Mouse (Mus musculus): Measurements from ENCODE around the gene Mrps10.
A peak's percentile ranks its signal among the peaks of the same experiment; 100 is the strongest.

Gene Mrps10

DNA sequence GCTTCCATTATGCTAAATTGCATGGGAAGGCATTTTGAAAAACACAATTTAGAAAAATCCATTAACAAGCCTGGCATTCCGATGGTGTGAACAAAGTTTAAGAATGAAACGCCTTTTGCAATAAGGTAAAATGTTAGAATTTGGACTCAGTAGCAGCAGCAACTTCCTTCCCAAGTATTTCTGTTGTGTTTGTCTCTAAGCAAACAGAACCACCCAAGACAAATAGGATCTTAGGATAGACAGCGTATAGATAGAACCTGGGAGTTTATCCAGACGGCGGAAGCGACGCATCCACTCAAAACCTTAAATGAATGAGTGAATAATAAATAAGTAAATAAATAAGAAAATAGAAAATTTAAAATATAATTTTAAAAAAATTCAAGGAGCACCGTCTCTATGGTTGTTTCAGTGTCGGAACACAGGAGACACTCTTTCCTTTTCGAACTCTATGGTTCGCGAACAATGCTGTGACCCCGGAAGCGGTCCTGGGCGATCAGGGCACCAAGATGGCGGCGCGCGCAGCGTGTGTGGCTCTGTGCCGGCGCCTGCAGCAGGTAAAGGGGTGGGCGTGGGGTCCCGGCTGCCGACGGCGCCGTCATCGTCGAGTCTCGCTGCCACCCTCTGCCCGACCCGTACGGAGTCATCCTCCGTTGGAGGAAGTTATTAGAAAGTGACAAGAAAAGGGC lies at the start of gene Mrps10:
Mrps10 (plus strand) TSS at position 487 of the 686 bp plus-strand sequence.
- peak; percentile 95 for DNase-seq (ENCODE audit: low spot score)

- no peak for DNase-seq (ENCODE audit: low spot score)
These were observed 49.6 kb upstream of the Mrps10 start for GRCm38 (mm10) chr17:47318972-47319625.

- no peak for DNase-seq (ENCODE audit: low spot score)
These were observed 48.9 kb upstream of the Mrps10 start for GRCm38 (mm10) chr17:47319761-47320160.

GRCm38 (mm10) chr17:47322128-47322990 lies 46.3 kb upstream of the Mrps10 start:
- no peak for DNase-seq (ENCODE audit: low spot score)

DNA sequence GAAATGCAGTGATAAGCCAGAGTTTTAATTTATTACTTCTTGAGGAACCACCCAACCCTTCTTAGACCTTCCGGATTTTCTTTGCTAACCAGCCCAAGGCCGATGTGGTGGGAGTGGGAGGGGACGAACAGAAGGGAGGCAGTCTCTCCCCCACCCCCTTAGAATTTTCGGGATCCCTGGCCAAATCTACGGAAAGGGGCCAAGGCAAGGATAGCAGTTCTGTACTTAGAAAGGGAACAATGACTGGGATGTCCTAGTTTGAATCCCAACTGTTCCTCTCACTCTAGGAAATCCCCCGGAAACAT lies 45.7 kb upstream of the Mrps10 start:
- no peak for DNase-seq (ENCODE audit: low spot score)

DNA sequence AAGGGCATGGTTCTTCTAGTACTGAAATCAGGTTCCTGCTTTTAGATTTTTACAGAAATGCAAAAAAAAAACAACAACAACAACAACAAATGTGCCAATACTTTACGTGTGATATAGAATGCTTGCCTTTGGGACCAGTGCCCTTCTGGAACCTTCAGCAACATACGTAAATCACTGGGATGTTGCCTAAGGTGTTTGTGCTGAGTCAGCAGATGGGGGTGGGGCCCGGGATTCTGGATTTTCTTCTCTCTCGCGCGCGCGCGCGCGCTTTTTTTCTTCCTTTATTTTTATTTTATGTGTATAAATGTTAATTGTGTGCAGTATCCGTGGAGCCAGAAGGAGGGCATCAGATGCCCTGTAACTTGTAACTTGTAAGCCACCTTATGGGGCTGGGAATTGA lies 41.1 kb upstream of the Mrps10 start:
- no peak for DNase-seq (ENCODE audit: low spot score)

DNA sequence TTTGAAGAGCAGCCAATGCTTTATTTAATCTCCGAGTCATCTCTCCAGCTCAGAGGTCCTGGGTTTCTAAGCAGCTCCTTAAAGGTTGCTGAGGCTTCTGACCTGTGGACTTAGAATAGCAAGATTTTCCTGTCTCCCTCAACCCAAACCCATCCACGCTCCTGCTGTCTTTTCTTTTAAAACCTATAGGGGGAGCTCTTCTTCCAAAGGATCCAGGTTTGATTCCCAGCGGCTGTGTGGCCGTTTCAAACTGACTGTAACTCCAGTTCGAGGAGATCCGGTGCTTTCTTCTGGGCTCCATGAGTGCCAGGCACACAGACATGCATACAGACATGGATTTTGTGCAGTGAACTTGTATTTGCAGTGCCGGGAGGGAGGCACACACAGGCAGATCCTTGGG lies 40.7 kb upstream of the Mrps10 start:
- DNase-seq (ENCODE audit: low spot score): no peak

DNA sequence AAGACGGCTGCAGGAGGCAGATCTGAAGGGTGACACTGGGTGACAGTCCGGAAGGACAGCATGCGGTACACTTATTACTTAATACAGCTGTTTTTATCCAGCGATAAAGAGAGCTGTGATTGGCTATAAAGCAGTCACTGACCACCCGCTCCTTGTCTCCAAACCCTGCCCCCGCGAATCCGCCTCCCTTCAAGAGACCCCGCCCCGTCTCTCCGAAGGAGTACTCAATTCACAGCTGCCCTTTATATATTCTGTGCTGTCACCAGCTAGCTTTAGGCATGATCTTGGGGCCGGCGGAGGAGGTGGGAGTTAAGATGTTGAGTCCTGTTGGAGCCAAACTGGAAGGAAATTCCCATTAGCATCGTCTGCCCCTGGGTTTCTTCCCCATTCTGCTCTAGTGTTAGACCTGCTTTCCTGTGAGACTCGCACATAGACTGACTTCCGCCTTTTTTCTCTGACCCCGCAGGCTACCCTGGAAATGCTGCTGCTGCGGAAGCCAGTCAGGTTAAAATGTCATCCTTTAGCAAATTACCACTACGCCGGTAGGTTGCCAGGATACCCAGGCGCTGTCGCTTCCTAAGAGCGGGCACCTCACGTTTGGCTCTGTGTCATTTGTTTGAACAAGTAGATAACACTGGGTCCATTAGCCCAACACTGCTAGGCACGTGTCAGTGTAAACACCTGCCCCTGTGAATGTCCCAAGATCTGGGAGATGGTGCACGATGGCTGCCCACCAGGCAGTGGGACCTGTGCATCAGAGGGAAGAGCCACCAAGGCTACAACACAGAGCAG lies 39.9 kb upstream of the Mrps10 start:
- DNase-seq (ENCODE audit: low spot score): no peak

DNA sequence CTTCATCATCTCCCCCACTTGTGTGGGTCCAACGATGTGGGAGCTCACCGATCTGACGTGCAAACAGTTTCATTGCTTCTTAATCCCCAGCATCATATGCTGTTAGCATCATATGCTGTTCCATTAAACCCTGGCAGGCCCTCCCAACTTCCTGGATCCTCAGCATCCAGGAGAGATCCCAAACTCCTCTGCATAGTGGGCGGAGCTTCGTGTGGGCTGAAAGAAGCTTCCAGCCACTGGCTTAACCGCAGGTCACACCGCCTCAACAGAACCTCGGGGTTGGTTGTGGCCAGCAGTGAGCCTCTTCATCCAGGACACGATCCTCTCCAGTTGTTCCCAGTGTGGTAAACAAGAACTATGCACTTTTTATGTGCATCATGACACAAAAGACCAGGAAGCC lies 38.1 kb upstream of the Mrps10 start:
- DNase-seq (ENCODE audit: low spot score): no peak

DNA sequence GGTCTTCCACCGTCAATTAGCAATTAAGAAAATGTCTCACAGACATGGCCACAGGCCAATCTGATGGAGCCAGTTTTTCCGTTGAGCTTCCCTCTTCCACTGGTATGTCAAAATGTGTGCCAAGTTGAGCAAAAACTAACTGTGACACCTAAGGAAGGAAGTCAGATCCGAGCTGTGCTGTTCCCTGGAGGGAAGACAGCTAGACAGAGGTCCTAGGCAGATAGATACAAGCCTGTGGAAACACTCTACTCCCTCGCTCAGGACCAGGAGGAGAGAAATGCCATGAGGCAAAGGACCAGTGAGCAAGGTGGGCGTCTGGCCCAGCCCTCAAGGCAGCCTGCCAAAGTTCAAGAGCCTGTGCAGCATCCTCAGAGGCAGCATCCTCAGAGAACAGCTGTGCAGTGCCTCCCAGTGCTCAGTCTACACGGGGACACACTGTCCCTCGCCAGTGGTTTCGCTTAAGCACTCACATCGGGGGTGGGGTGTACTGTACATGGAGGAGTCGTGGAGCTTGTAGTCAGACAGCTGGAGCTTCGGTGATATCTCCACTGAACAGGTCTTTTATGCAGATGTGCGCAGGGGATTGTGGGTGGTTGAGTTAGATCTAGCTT lies 36.6 kb upstream of the Mrps10 start:
- DNase-seq (ENCODE audit: low spot score): peak; percentile 88

DNA sequence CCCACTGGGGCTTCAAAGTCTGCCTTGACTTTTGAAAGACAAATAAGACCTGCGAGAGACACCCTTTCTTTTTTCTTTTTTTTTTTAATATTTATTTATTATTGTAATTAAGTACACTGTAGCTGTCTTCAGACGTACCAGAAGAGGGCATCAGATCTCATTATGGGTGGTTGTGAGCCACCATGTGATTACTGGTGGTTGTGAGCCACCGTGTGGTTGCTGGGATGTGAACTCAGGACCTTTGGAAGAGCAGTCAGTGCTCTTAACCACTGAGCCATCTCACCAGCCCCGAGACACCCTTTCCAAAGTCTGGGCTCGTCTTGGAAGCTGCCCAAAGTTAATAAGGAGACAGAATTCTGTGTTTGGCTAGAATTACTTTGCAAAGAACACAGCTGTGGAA lies 36.0 kb upstream of the Mrps10 start:
- peak; percentile 33 for DNase-seq (ENCODE audit: low spot score)

DNA sequence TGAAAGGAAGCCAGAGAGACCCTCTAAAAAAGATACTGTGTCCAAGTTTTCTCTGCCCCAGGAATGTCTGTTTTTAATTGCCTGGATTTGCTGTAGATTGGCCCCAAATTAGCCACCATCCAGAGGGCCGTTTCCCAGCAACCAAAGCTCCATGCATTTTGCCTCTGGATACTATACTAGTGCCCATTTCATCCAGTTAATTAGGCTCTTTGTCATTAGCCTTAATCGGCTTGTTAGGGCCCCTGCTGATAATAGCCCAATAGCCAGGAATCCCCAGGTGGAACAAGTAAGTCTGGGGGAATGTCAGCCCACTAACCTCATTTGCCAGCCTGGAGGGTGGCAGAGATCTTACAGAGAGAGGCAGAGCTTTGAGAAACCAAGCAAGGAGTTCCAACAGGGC lies 35.3 kb upstream of the Mrps10 start:
- DNase-seq (ENCODE audit: low spot score): peak; percentile 20

- no peak for DNase-seq (ENCODE audit: low spot score)
These were observed 25.6 kb upstream of the Mrps10 start for GRCm38 (mm10) chr17:47343121-47343520.

DNA sequence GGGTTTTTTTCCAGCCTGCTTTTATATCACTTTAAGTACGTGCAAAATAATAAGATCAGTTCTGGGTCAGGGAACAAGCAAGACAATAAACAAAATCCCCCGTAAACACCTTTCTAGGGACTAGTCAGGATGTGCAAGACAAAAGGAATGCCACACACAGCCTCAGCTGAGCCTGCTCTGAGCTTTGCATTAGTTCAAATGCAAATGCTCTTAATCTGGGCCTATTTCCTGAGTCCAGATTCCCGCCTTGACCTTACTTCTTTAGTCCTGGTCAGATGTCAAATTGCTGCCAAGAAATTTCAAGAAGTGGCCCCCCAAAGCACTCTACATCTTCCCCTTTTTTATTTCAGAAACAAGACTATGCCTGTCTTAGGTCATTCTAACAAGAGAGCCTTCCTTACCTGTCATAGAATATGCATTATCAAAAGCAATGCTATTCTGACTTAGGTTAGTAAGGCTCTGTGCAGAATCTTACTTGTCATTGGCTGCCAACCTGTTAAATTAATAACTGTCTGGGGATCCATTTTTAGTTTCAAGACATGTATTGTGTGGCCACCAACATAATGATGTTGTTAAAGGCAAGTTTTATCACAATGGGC lies 18.9 kb upstream of the Mrps10 start:
- no peak for DNase-seq (ENCODE audit: low spot score)

DNA sequence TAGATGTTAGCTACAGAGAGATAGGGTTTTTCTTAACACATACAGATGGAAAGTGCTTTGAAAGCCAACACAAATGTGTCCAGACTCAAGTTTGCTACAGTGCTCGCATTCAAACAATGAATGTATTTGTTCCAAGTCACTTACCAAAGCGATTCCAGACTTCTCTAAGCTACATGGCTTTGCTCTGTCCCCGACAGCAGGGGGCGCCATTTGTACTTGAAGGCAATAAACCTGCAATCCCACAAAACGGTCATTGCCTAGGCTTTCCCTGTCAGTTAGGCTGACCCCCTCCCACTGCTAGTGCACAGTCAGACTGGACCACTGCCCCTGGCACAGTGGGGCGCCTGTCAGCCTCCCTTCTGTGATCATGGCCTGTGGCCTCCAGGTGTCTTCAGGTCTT lies 8.7 kb upstream of the Mrps10 start:
- DNase-seq (ENCODE audit: low spot score): peak; percentile 70

DNA sequence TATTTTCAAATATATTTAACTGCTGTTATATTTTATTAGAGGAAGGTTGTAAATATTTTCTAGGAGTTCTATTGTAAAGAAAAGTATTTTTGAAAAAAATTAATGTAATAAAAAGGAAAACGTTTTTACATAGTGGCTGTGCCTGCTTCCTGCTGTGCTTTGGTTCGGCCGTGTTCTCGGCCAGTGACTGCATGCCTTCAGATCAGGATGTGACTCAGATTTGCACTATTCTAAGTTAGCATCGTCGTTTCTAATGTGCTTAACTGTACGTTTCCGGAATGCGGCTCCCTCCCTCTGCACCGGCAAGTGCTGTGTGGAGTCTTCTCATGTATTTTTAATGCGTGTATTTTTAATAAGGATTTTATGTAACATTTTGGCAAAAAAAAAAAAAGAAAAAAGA lies 7.3 kb upstream of the Mrps10 start:
- DNase-seq (ENCODE audit: low spot score): no peak

DNA sequence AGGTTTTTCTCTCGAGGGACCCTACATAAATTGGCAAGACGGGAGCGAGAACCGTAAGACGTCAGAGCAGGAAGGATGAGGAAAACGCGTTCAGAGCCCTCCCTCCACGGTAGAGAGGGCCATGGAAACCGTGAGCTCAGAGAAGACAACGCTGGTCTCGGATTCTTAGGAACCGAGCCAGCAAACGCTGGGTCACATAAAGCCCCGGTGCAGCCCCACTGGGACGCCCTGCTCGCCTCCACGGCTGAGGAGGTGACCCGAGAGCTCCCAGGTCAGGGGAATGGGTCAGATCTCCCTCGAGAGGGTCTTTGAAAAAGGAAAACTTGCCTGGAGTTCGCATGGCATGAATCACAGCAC lies 378 bp downstream of the Mrps10 start:
- no peak for DNase-seq (ENCODE audit: low spot score)

- peak; percentile 89 for DNase-seq (ENCODE audit: low spot score)
These were observed 2.8 kb downstream of the Mrps10 start for GRCm38 (mm10) chr17:47371451-47371850.

DNA sequence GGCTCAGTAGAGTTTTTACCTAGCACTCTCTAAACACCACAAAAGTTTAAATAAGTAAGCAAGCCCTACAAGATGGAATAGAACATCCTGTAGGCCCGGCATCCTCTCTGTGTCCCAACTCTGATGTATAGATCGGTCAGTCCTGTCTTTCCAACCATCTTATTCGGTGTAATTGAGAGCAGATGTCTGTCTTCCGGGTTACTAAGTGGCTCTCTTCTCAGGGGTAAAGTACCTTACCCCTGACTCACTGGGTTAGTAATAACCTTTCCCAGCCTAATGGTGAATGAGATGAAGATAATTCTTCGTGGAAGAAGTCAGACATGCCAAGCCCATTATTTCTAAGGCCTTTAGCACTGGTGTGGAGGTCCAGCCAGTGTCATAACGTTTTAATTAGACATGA lies 5.3 kb downstream of the Mrps10 start:
- peak; percentile 16 for DNase-seq (ENCODE audit: low spot score)

GRCm38 (mm10) chr17:47376779-47377280 lies 8.1 kb downstream of the Mrps10 start:
- DNase-seq (ENCODE audit: low spot score): no peak

DNA sequence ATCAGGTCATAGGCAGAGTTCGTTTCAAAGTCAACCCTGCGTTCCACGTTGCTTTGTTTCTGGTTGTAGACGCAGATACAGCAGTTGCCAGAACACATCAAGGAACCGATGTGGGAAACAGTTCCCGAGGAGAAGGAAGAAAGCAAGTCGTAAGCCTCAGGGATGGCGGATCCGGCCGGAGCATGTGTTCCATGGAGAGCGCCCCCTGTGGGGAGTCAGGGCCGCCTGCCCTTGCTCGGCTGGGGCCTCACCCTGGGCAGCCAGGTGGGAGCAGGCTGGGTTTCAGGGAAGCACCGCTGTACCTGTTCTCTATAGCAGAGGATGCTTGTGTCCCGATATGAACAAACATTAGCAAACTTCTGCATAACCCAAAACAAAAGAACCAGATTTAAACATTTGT lies 9.4 kb downstream of the Mrps10 start:
- DNase-seq (ENCODE audit: low spot score): no peak

Data from MN1 (cell line).